Mouse (Mus musculus) right cerebral cortex, adult 18-20 months (tissue): ENCODE measurements around the gene Cxcl16.
"Not testable (repeated sequence)": the region's sequence is repeated elsewhere in the genome, so short reads cannot be mapped to it uniquely, and the experiment has no call there.

Experiments used
- DNase-seq: peaks from one replicate; pipeline ENCODE4 v3.0.0; 2022; ENCODE audit warnings: mixed read lengths

Gene Cxcl16

GRCm38 (mm10) chr11:70451797-70452498, 7.8 kb downstream of the Cxcl16 start, which contains the start of gene Med11:
Med11 (plus strand) TSS chr11:70451919.
- peak; percentile 96 for DNase-seq

- no peak for DNase-seq
These were observed 8.9 kb downstream of the Cxcl16 start for GRCm38 (mm10) chr11:70450926-70451325.

- no peak for DNase-seq
These were observed 12.4 kb downstream of the Cxcl16 start for GRCm38 (mm10) chr11:70447373-70447772.

- DNase-seq = no peak
These were observed 13.0 kb downstream of the Cxcl16 start for GRCm38 (mm10) chr11:70446756-70447155.

GRCm38 (mm10) chr11:70444667-70445066, 15.1 kb downstream of the Cxcl16 start:
- DNase-seq = no peak

GRCm38 (mm10) chr11:70443964-70444363, 15.8 kb downstream of the Cxcl16 start:
- no peak for DNase-seq

- DNase-seq = no peak
These were observed 17.9 kb downstream of the Cxcl16 start for GRCm38 (mm10) chr11:70441882-70442281.

- no peak for DNase-seq
These were observed 19.1 kb downstream of the Cxcl16 start for GRCm38 (mm10) chr11:70440637-70441036.

- DNase-seq = no peak
These were observed 20.9 kb downstream of the Cxcl16 start for GRCm38 (mm10) chr11:70438728-70439374.

GRCm38 (mm10) chr11:70437426-70437825, 22.4 kb downstream of the Cxcl16 start:
- no peak for DNase-seq

GRCm38 (mm10) chr11:70435476-70435875, 24.3 kb downstream of the Cxcl16 start:
- DNase-seq = no peak

- no peak for DNase-seq
These were observed 25.8 kb downstream of the Cxcl16 start for GRCm38 (mm10) chr11:70433951-70434350.

- no peak for DNase-seq
These were observed 26.2 kb downstream of the Cxcl16 start for GRCm38 (mm10) chr11:70433569-70433943.

GRCm38 (mm10) chr11:70432895-70433568, 26.8 kb downstream of the Cxcl16 start:
- peak; percentile 49 for DNase-seq

- peak; percentile 99 for DNase-seq
These were observed 27.5 kb downstream of the Cxcl16 start, which contains the start of gene Arrb2 for GRCm38 (mm10) chr11:70432048-70432894. Arrb2 (plus strand) TSS chr11:70432635.

- no peak for DNase-seq
These were observed 28.2 kb downstream of the Cxcl16 start for GRCm38 (mm10) chr11:70431574-70431973.

- DNase-seq = not testable (repeated sequence)
These were observed 33.2 kb downstream of the Cxcl16 start for GRCm38 (mm10) chr11:70426598-70426997.

GRCm38 (mm10) chr11:70419486-70419885, 40.3 kb downstream of the Cxcl16 start:
- DNase-seq = no peak

- DNase-seq = no peak
These were observed 41.6 kb downstream of the Cxcl16 start for GRCm38 (mm10) chr11:70418199-70418598.

- peak; percentile 42 for DNase-seq
These were observed 45.8 kb downstream of the Cxcl16 start for GRCm38 (mm10) chr11:70413961-70414360.

GRCm38 (mm10) chr11:70412591-70412990, 47.2 kb downstream of the Cxcl16 start:
- no peak for DNase-seq

GRCm38 (mm10) chr11:70410297-70410643, 49.5 kb downstream of the Cxcl16 start:
- DNase-seq = no peak
